Mouse (Mus musculus) heart, postnatal 0 days (tissue): ENCODE measurements at regions not wholly inside any gene's neighbourhood (a gene's known extent, or its start where the extent isn't known, plus 50 kb on each side); places are given as distances from the start of the nearest gene placed in this dataset.

Experiments
- CTCF ChIP-seq: IDR thresholded peaks from 2 replicates; pipeline ENCODE4 v1.5.1; 2016; ENCODE audit warnings: antibody characterized with exemption, control low read depth, low read depth
- EP300 ChIP-seq: IDR thresholded peaks from 2 replicates; pipeline ENCODE4 v1.6.1; 2016; ENCODE audit warnings: antibody characterized with exemption, low read depth

DNA sequence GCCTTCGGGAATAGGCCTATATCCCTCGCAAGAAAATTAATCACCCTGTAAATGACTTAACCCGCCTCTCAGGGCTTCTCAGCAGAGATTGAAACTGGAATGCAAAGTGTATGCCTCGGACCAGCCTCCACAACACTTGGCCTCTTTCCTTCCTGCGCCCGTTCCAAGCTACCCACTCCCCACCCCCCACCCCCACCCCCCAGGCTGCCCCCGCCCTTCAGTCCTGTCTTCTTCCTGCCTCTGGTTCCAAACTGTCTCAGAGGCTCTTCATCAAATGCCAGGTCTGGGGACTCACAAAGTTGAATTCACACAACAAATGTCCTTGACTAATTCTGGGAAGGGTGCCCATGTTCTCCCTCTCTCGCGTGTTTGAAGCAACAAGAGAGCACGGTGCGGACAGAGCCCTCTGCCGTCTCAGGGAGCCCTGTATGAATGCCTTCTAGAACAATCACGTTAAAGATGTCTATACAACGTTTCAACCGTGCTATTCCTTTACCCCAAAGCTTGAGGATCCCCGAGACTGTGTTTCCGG is 505.3 kb downstream of the Vrk1 start:
- TF ChIP-seq CTCF = no peak
- TF ChIP-seq EP300 = no peak
